Mouse (Mus musculus): ENCODE data around the gene Olfr1339. TPM values are rescaled to one million over a fixed set of nuclear protein-coding genes. Genes with fewer than 3 reads are reported as not detected.
A peak's percentile ranks its signal among the peaks of the same experiment; 100 is the strongest.

The Olfr1339 gene
- polyA plus RNA-seq (2015; fragmentation: Nextera tagmentation; extraction: Ambion mirVana) = not detected in 2 replicates

- Histone ChIP-seq H3K36me3 (ENCODE audit: control insufficient read depth, insufficient read depth) (no peaks in the 10 kb centered on the region), H3K9me3 (ENCODE audit: control insufficient read depth, low read length) (no peaks in the 10 kb centered on the region), H3K27ac (ENCODE audit: low read length) (no peak within 1 kb of the TSS), H3K4me1 (replicated peaks; ENCODE audit: control insufficient read depth, insufficient read depth, low read length) (no peaks in the 10 kb centered on the region), H3K27me3 (replicated peaks; ENCODE audit: control insufficient read depth, insufficient read depth, low read length) (no peaks in the 10 kb centered on the region), H3K4me2 (ENCODE audit: low read length) (no peak within 1 kb of the TSS), H3K4me3 (replicated peaks; ENCODE audit: low read length) (no peak within 1 kb of the TSS), H3K9ac (replicated peaks; ENCODE audit: low read depth, low read length) (no peak within 1 kb of the TSS)
- no peak for ATAC-seq
- 100% methylated on average over 1 of the region's 1 CpGs for WGBS
Observed at GRCm38 (mm10) chr4:118731875-118732274, at the start of gene Olfr1339. Gene Olfr1339 (plus strand): TSS chr4:118732175.

DNA sequence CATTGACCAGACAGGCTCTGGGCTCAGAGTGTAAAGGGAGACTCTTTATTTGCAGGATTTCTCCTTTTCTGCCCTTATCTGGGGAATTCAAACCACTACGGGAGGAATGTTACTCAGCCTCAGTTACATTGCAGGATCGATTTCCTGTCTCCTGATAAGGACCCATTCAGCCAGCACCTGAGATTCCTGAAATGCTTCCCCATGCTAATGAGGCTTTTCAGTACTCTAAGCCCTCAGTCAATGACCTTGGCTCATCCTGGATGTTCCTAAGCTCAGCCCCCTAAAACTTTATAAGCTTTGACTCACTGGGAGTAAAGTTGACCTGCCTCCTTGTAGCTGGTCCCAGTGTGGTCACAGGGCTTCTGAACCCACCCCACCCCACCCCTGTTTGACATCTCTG is 44.9 kb upstream of the Olfr1339 start:
- Histone ChIP-seq H3K4me1 (replicated peaks; ENCODE audit: control insufficient read depth, insufficient read depth, low read length) (no peaks in the 10 kb centered on the region), H3K27me3 (replicated peaks; ENCODE audit: control insufficient read depth, insufficient read depth, low read length) (no peaks in the 10 kb centered on the region), H3K4me2 (ENCODE audit: low read length) (no peak overlapping the region), H3K9me3 (ENCODE audit: control insufficient read depth, low read length) (no peaks in the 10 kb centered on the region), H3K9ac (replicated peaks; ENCODE audit: low read depth, low read length) (no peak overlapping the region), H3K36me3 (ENCODE audit: control insufficient read depth, insufficient read depth) (no peaks in the 10 kb centered on the region), H3K27ac (ENCODE audit: low read length) (no peak overlapping the region), H3K4me3 (replicated peaks; ENCODE audit: low read length) (no peak overlapping the region)
- 76% methylated on average over 2 of the region's 2 CpGs for WGBS
- no peak for ATAC-seq

DNA sequence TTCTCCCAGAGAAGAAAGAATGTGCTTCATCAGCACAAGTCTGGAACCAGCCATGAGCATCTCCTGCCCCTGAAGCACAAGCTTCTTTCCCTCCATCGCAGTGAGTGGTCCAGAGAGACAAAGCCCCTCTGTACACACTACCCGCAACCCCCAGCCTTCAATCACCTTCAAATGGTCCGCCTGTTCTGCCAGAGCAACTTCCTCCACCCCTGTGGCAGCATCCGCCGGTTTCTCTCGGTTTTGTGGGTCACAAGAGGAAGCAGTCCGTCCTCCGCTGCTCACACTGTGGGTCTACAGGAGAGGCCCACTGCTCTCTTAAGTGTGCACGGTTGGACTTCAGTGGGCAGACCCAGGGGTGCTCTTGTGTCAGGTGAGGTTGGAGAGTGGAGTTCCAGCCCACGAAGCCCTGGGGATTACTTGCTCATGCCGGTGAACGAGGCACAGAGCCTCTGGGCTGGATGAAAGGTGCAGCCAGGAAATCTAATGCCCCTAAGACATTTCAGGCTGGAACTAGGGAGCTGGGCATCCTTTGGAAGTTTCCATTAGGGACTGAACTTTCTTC is 39.5 kb upstream of the Olfr1339 start, which contains the start of gene Olfr1342:
Gene Olfr1342 (minus strand): TSS at position 345 of the 562 bp plus-strand sequence.
- ATAC-seq = no peak
- H3K4me2 ChIP-seq (ENCODE audit: low read length) = no peak within 1 kb of the TSS
- no peaks in the 10 kb centered on the region for H3K36me3 ChIP-seq (ENCODE audit: control insufficient read depth, insufficient read depth)
- H3K9me3 ChIP-seq (ENCODE audit: control insufficient read depth, low read length) = no peaks in the 10 kb centered on the region
- no peaks in the 10 kb centered on the region for H3K27me3 ChIP-seq (replicated peaks; ENCODE audit: control insufficient read depth, insufficient read depth, low read length)
- 0 out of 2 replicates have a peak, but pooled peaks cover 2% of the 10 kb centered on the region for H3K4me1 ChIP-seq (replicated peaks; ENCODE audit: control insufficient read depth, insufficient read depth, low read length)
- no peak within 1 kb of the TSS for H3K9ac ChIP-seq (replicated peaks; ENCODE audit: low read depth, low read length)
- no peak within 1 kb of the TSS for H3K4me3 ChIP-seq (replicated peaks; ENCODE audit: low read length)
- WGBS = 43% methylated on average over 12 of the region's 12 CpGs
- H3K27ac ChIP-seq (ENCODE audit: low read length) = no peak within 1 kb of the TSS

DNA sequence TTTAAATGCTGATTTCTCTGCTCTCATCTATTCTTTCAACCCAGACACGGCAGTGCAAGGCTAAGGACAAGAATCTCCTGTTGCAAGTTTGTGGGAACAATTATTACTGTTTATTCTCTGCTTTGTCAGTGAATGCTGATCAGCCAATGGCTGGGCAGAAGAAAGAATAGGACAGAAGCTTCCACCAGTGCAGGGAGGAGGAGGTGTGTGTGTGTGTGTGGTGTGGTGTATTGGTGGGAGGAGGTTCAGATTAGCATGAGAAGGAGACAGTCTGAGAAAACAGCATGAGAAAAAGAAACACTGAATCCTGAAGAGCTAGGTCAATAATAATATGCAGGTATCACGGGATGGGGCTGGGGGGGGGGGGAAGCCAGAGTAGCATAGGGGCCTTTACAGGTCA is 38.2 kb upstream of the Olfr1339 start:
- no peaks in the 10 kb centered on the region for H3K9me3 ChIP-seq (ENCODE audit: control insufficient read depth, low read length)
- no peak overlapping the region for H3K4me2 ChIP-seq (ENCODE audit: low read length)
- 18% methylated on average over 2 of the region's 2 CpGs for WGBS
- 0 out of 2 replicates have a peak, but pooled peaks cover 2% of the 10 kb centered on the region for H3K4me1 ChIP-seq (replicated peaks; ENCODE audit: control insufficient read depth, insufficient read depth, low read length)
- H3K36me3 ChIP-seq (ENCODE audit: control insufficient read depth, insufficient read depth) = no peaks in the 10 kb centered on the region
- no peak overlapping the region for H3K4me3 ChIP-seq (replicated peaks; ENCODE audit: low read length)
- ATAC-seq = peak; percentile 64; the same call in 1 of the 2 replicates
- H3K9ac ChIP-seq (replicated peaks; ENCODE audit: low read depth, low read length) = no peak overlapping the region
- H3K27ac ChIP-seq (ENCODE audit: low read length) = no peak overlapping the region
- no peaks in the 10 kb centered on the region for H3K27me3 ChIP-seq (replicated peaks; ENCODE audit: control insufficient read depth, insufficient read depth, low read length)

DNA sequence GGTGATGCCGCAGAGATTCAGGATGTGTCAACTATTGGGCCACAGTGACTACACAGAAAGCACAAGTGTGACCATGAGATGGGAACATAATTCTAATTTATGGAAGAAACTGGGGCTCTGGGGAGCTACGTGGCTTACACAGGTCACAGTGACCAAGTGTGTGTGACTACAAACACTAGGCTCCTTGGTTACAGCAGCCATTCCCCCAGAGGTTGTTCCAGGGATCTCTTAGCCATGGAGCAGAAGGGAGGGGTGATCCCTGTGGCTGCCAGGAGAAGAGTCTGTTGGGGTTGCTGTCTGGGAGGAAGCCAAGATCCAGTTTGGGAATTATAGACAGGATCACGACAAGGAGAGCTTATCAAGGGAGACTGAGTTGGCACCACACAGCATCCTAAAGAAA is 28.8 kb upstream of the Olfr1339 start, which contains the start of gene Olfr1341:
Gene Olfr1341 (plus strand): TSS at position 301 of the 400 bp plus-strand sequence.
- Histone ChIP-seq H3K4me3 (replicated peaks; ENCODE audit: low read length) (no peak within 1 kb of the TSS), H3K27me3 (replicated peaks; ENCODE audit: control insufficient read depth, insufficient read depth, low read length) (no peaks in the 10 kb centered on the region), H3K4me1 (replicated peaks; ENCODE audit: control insufficient read depth, insufficient read depth, low read length) (no peaks in the 10 kb centered on the region), H3K36me3 (ENCODE audit: control insufficient read depth, insufficient read depth) (no peaks in the 10 kb centered on the region), H3K27ac (ENCODE audit: low read length) (no peak within 1 kb of the TSS), H3K9ac (replicated peaks; ENCODE audit: low read depth, low read length) (no peak within 1 kb of the TSS), H3K9me3 (ENCODE audit: control insufficient read depth, low read length) (no peaks in the 10 kb centered on the region), H3K4me2 (ENCODE audit: low read length) (no peak within 1 kb of the TSS)
- ATAC-seq = no peak
- WGBS = 73% methylated on average over 3 of the region's 3 CpGs

DNA sequence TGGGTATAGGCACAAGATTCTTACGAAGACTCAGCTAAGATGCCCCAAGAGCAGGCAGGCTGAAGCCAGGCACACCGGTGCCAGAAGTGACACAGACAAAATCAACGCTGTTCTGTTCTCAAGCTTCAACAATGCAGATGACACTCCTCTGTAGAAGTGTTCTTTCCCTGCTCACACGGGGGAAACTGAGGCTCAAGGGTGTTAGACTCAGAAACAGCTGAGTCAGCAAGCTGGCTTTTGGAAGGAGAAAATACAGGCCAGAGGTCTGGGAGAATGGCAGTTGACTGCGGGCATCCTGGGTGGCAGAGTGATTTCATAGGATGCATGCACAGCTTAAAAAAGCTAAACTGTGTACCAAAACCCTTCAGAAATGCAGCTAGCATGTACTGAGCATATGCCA is 23.9 kb upstream of the Olfr1339 start:
- Histone ChIP-seq H3K9me3 (ENCODE audit: control insufficient read depth, low read length) (no peaks in the 10 kb centered on the region), H3K4me3 (replicated peaks; ENCODE audit: low read length) (no peak overlapping the region), H3K27ac (ENCODE audit: low read length) (no peak overlapping the region), H3K27me3 (replicated peaks; ENCODE audit: control insufficient read depth, insufficient read depth, low read length) (no peaks in the 10 kb centered on the region), H3K9ac (replicated peaks; ENCODE audit: low read depth, low read length) (no peak overlapping the region), H3K4me1 (replicated peaks; ENCODE audit: control insufficient read depth, insufficient read depth, low read length) (no peaks in the 10 kb centered on the region), H3K4me2 (ENCODE audit: low read length) (no peak overlapping the region), H3K36me3 (ENCODE audit: control insufficient read depth, insufficient read depth) (no peaks in the 10 kb centered on the region)
- WGBS = 79% methylated on average over 5 of the region's 5 CpGs
- no peak for ATAC-seq

DNA sequence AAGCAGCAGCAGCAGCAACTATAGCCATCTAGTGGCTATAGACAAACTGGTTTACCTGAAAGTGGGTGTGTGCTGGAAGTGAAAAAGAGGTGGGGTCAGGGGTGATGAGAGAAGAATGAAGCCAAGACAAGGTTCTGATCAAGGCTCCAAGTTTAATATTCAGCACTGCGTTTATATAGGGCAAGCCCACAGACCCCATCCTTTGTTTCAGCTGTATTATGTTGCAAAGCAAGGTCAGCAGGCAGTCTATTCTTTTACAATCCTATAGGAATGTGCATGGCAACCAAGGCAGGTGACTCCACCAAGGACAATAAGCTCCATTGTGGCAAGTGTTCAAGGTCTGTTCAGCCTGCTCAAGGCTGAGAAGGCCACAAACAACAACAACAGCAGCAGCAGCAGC is 20.3 kb upstream of the Olfr1339 start:
- H3K27ac ChIP-seq (ENCODE audit: low read length) = no peak overlapping the region
- H3K4me3 ChIP-seq (replicated peaks; ENCODE audit: low read length) = no peak overlapping the region
- no peak for ATAC-seq
- H3K4me2 ChIP-seq (ENCODE audit: low read length) = no peak overlapping the region
- WGBS = 14% methylated on average over 1 of the region's 1 CpGs
- H3K4me1 ChIP-seq (replicated peaks; ENCODE audit: control insufficient read depth, insufficient read depth, low read length) = no peaks in the 10 kb centered on the region
- H3K27me3 ChIP-seq (replicated peaks; ENCODE audit: control insufficient read depth, insufficient read depth, low read length) = no peaks in the 10 kb centered on the region
- no peaks in the 10 kb centered on the region for H3K36me3 ChIP-seq (ENCODE audit: control insufficient read depth, insufficient read depth)
- no peak overlapping the region for H3K9ac ChIP-seq (replicated peaks; ENCODE audit: low read depth, low read length)
- H3K9me3 ChIP-seq (ENCODE audit: control insufficient read depth, low read length) = no peaks in the 10 kb centered on the region

GRCm38 (mm10) chr4:118719838-118720237 is 12.1 kb upstream of the Olfr1339 start, which contains the start of gene Olfr1340:
Gene Olfr1340 (plus strand): TSS chr4:118720138.
- no peaks in the 10 kb centered on the region for H3K9me3 ChIP-seq (ENCODE audit: control insufficient read depth, low read length)
- no peak within 1 kb of the TSS for H3K4me3 ChIP-seq (replicated peaks; ENCODE audit: low read length)
- H3K4me1 ChIP-seq (replicated peaks; ENCODE audit: control insufficient read depth, insufficient read depth, low read length) = no peaks in the 10 kb centered on the region
- H3K9ac ChIP-seq (replicated peaks; ENCODE audit: low read depth, low read length) = no peak within 1 kb of the TSS
- no peak within 1 kb of the TSS for H3K4me2 ChIP-seq (ENCODE audit: low read length)
- no peaks in the 10 kb centered on the region for H3K27me3 ChIP-seq (replicated peaks; ENCODE audit: control insufficient read depth, insufficient read depth, low read length)
- no peak for ATAC-seq
- H3K36me3 ChIP-seq (ENCODE audit: control insufficient read depth, insufficient read depth) = no peaks in the 10 kb centered on the region
- H3K27ac ChIP-seq (ENCODE audit: low read length) = no peak within 1 kb of the TSS

DNA sequence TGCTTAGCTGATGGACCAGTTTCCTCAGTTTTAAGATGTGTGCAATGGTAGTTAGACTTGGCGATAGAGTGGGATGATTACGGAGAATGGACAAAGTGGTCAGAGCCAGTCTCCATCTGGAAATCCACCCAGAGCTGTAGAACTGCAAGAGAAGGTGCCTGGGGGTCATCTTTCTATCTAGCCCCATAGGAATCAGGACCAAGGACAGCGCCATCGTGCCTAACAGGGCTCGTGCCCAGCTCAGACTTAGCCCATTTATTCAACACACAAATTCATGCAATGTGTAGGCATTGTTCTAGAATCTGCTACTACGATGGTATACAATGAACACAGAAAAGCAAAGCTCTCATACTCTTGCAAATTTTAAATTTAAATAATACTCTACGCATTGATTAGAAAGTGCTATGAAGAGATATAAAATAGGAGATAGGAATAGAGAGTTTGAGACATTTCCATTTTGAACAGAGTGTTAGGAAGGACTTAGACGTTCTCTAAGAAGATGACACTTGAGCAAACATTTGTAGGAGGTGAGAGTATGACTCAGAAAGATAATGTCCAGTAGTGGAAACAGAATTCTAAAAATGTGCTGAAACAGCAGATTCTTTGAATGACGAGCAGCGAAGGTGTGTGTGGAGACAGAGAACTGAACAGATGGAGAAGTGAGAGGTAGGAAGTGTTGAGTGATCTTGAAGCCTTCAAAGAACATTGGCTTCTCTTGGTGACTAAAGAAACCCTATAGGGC is 10.1 kb upstream of the Olfr1339 start:
- no peak for ATAC-seq
- whole genome bisulfite sequencing = 59% methylated on average over 10 of the region's 10 CpGs

More for the DNA sequence above, 10.1 kb upstream of the Olfr1339 start:
- Histone ChIP-seq H3K4me3 (replicated peaks; ENCODE audit: low read length) (no peak overlapping the region), H3K27me3 (replicated peaks; ENCODE audit: control insufficient read depth, insufficient read depth, low read length) (no peaks in the 10 kb centered on the region), H3K9ac (replicated peaks; ENCODE audit: low read depth, low read length) (no peak overlapping the region), H3K9me3 (ENCODE audit: control insufficient read depth, low read length) (no peaks in the 10 kb centered on the region), H3K4me2 (ENCODE audit: low read length) (no peak overlapping the region), H3K4me1 (replicated peaks; ENCODE audit: control insufficient read depth, insufficient read depth, low read length) (no peaks in the 10 kb centered on the region), H3K27ac (ENCODE audit: low read length) (no peak overlapping the region), H3K36me3 (ENCODE audit: control insufficient read depth, insufficient read depth) (no peaks in the 10 kb centered on the region)
